Mouse (Mus musculus) thymus, adult 18-20 months (tissue): ENCODE measurements around the gene Cd80.
"Not testable (repeated sequence)": the region's sequence is repeated elsewhere in the genome, so short reads cannot be mapped to it uniquely, and the experiment has no call there.

Experiments
- DNase-seq, 2 experiments: peaks; one replicate each; pipeline ENCODE4 v3.0.0; 2022; ENCODE audit warnings: mixed read lengths in 2 of 2

The Cd80 gene

GRCm38 (mm10) chr16:38474677-38475286, 19.4 kb downstream of the Cd80 start:
- DNase-seq: no peak

GRCm38 (mm10) chr16:38475681-38476311, 20.4 kb downstream of the Cd80 start:
- DNase-seq: no peak

GRCm38 (mm10) chr16:38476312-38477240, 21.2 kb downstream of the Cd80 start:
- DNase-seq: peak; percentile 32 to 35

GRCm38 (mm10) chr16:38477241-38477608, 21.9 kb downstream of the Cd80 start:
- DNase-seq: not testable (repeated sequence)

- DNase-seq: no peak
These were observed 22.9 kb downstream of the Cd80 start for GRCm38 (mm10) chr16:38478296-38478695.

GRCm38 (mm10) chr16:38481327-38481726, 26.0 kb downstream of the Cd80 start:
- DNase-seq: no peak

GRCm38 (mm10) chr16:38482780-38483562, 27.6 kb downstream of the Cd80 start:
- DNase-seq: no peak

- peak in 1 of 2 experiments; percentile 9 for DNase-seq
These were observed 28.4 kb downstream of the Cd80 start for GRCm38 (mm10) chr16:38483582-38484309.

GRCm38 (mm10) chr16:38492551-38492950, 37.2 kb downstream of the Cd80 start:
- DNase-seq: no peak

GRCm38 (mm10) chr16:38493890-38494289, 38.5 kb downstream of the Cd80 start:
- no peak for DNase-seq

GRCm38 (mm10) chr16:38496604-38497140, 41.3 kb downstream of the Cd80 start:
- no peak for DNase-seq

- no peak for DNase-seq
These were observed 47.1 kb downstream of the Cd80 start for GRCm38 (mm10) chr16:38502469-38502868.

- no peak for DNase-seq
These were observed 48.2 kb downstream of the Cd80 start for GRCm38 (mm10) chr16:38503528-38503927.

- DNase-seq: peak in 1 of 2 experiments; percentile 19
These were observed 50.8 kb downstream of the Cd80 start for GRCm38 (mm10) chr16:38506041-38506634.

GRCm38 (mm10) chr16:38510846-38511245, 55.5 kb downstream of the Cd80 start:
- DNase-seq: no peak

GRCm38 (mm10) chr16:38519140-38519539, 63.8 kb downstream of the Cd80 start:
- DNase-seq: no peak

- DNase-seq: no peak
These were observed 66.0 kb downstream of the Cd80 start for GRCm38 (mm10) chr16:38521211-38521987.

- peak; percentile 94 to 96 for DNase-seq
These were observed 67.0 kb downstream of the Cd80 start, which contains the start of gene Timmdc1 for GRCm38 (mm10) chr16:38522129-38523084. Timmdc1 (minus strand) TSS chr16:38522663.

GRCm38 (mm10) chr16:38526264-38526663, 70.9 kb downstream of the Cd80 start:
- DNase-seq: no peak
